Mouse (Mus musculus): ENCODE data around the gene Arhgef2.

GRCm38 (mm10) chr3:88630018-88630417 lies 24.3 kb downstream of the Arhgef2 start:
- no peak for TF ChIP-seq CTCF (IDR thresholded peaks at IDR 0.05; ENCODE audit: low read depth)
- no peak for TF ChIP-seq EP300 (IDR thresholded peaks at IDR 0.05; ENCODE audit: low read depth)
